22 mouse cellular contexts compared by ENCODE assay signal in genomic region chr6:83203320-83203719, GRCm38 (mm10). TPM values are rescaled to one million over a fixed set of nuclear protein-coding genes. Genes with fewer than 3 reads are reported as not detected.
"Had no signal": no experiment of that assay in that cellular context is flagged by ENCODE, and none has a peak within 500 bp of the region (broad histone marks: within the 10 kb centered on the region; RNA-seq: fewer than 3 reads in every experiment).

No protein-coding gene starts in this region.

- H3K9ac ChIP-seq: liver, embryonic 15.5 days; liver, postnatal 0 days; lung, embryonic 15.5 days; midbrain, embryonic 13.5 days; midbrain, embryonic 15.5 days; neural tube, embryonic 13.5 days; neural tube, embryonic 15.5 days had no signal

- H3K4me3 ChIP-seq: liver, embryonic 15.5 days; lung, embryonic 15.5 days; megakaryocyte, embryonic 14.5 days; midbrain, embryonic 13.5 days; midbrain, embryonic 15.5 days; neural tube, embryonic 13.5 days; neural tube, embryonic 15.5 days had no signal

- H3K4me2 ChIP-seq: liver, embryonic 15.5 days; lung, embryonic 15.5 days; midbrain, embryonic 11.5 days; midbrain, embryonic 13.5 days; midbrain, embryonic 15.5 days; neural tube, embryonic 13.5 days; neural tube, embryonic 15.5 days had no signal

- DNase-seq: liver, postnatal 0 days; lung, adult 2 months; lung, postnatal 14 days; lung, postnatal 36 days; retina, postnatal 1 day; right cerebral cortex, adult 18-20 months; right cerebral cortex, postnatal 25 days; right cerebral cortex, postnatal 4 days; spleen, adult 18-20 months; thymus, adult 2 months; thymus, postnatal 25 days; thymus, postnatal 4 days had no signal

- H3K4me1 ChIP-seq: liver, embryonic 15.5 days; lung, embryonic 15.5 days; midbrain, embryonic 13.5 days; midbrain, embryonic 15.5 days; neural tube, embryonic 13.5 days; neural tube, embryonic 15.5 days had no signal

- H3K27me3 ChIP-seq: liver, embryonic 15.5 days; lung, embryonic 15.5 days; midbrain, embryonic 13.5 days; midbrain, embryonic 15.5 days; neural tube, embryonic 13.5 days; neural tube, embryonic 15.5 days had no signal

- H3K27ac ChIP-seq: liver, embryonic 15.5 days; lung, embryonic 15.5 days; macrophage; midbrain, embryonic 13.5 days; midbrain, embryonic 15.5 days; neural tube, embryonic 13.5 days; neural tube, embryonic 15.5 days had no signal

- H3K9me3 ChIP-seq: liver, embryonic 15.5 days; lung, embryonic 15.5 days; megakaryocyte, embryonic 14.5 days; midbrain, embryonic 13.5 days; midbrain, embryonic 15.5 days; neural tube, embryonic 13.5 days; neural tube, embryonic 15.5 days had no signal

- ATAC-seq: liver, postnatal 0 days; midbrain, embryonic 13.5 days; midbrain, embryonic 15.5 days had no signal

RNA-seq across cellular contexts. Expression of gene Slc4a5, which starts 16.3 kb away (rescaled TPM):
- polyA plus RNA-seq: macrophage; urinary bladder, adult 2 months had no signal
